Mouse (Mus musculus) forebrain, embryonic 15.5 days (tissue): Measurements from ENCODE around the gene Lrp3. TPM values are rescaled to one million over a fixed set of nuclear protein-coding genes. Genes with fewer than 3 reads are reported as not detected.
"Not testable (repeated sequence)": the region's sequence is repeated elsewhere in the genome, so short reads cannot be mapped to it uniquely, and the experiment has no call there.

ENCODE experiments used
- ATAC-seq: fragments of 200-750 bp; cut with Nextera tagmentation; replicated peaks from 2 replicates; pipeline ENCODE4 v1.8.0; 2017; ENCODE audit warnings: mild to moderate bottlenecking, moderate TSS enrichment, moderate library complexity
- H3K27ac ChIP-seq: fragments of 300-500 bp; sonication (generic); replicated peaks from 2 replicates; pipeline ENCODE4 v1.5.1; 2015; ENCODE audit warnings: mild to moderate bottlenecking, inconsistent platforms
- H3K27me3 ChIP-seq: fragments of 300-500 bp; sonication (generic); 2 replicates; pipeline ENCODE4 v1.6.1; 2015; ENCODE audit warnings: inconsistent platforms
- H3K36me3 ChIP-seq: fragments of 300-500 bp; sonication (generic); 2 replicates; pipeline ENCODE4 v1.6.1; 2015; ENCODE audit warnings: mild to moderate bottlenecking, inconsistent platforms
- H3K4me1 ChIP-seq: fragments of 300-500 bp; sonication (generic); 2 replicates; pipeline ENCODE4 v1.6.1; 2015; ENCODE audit warnings: inconsistent platforms
- H3K4me2 ChIP-seq: fragments of 300-500 bp; sonication (generic); replicated peaks from 2 replicates; pipeline ENCODE4 v1.6.1; 2015; ENCODE audit warnings: mild to moderate bottlenecking, inconsistent platforms
- H3K4me3 ChIP-seq: fragments of 300-500 bp; sonication (generic); 2 replicates; pipeline ENCODE4 v1.5.1; 2015; ENCODE audit warnings: mild to moderate bottlenecking, inconsistent platforms
- H3K9ac ChIP-seq: fragments of 300-500 bp; sonication (generic); replicated peaks from 2 replicates; pipeline ENCODE4 v1.6.1; 2015; ENCODE audit warnings: mild to moderate bottlenecking, inconsistent platforms
- H3K9me3 ChIP-seq: fragments of 300-500 bp; sonication (generic); 2 replicates; pipeline ENCODE4 v1.6.1; 2016; ENCODE audit warnings: inconsistent platforms
- WGBS: fragments of 180-500 bp; shearing (Covaris S2); methylation state at CpG from one replicate; pipeline ENCODE4 v1.1.7; 2015; ENCODE audit warnings: mixed read lengths; 5-methylcytosine and 5-hydroxymethylcytosine counted together
- polyA plus RNA-seq: library from polyadenylated mRNA; unstranded; fragments of >200 nt; fragmentation: Nextera tagmentation; extraction: Ambion mirVana; gene quantifications from 2 replicates; pipeline ENCODE4 v1.2.1, GENCODE M21; 2015

Gene Lrp3
- polyA plus RNA-seq: 25.3 and 26.4 TPM in 2 replicates

- Histone ChIP-seq H3K4me1 (peaks cover 22% of the 10 kb centered on the region), H3K4me3 (peak within 1 kb of the TSS; percentile 90), H3K27ac (peak within 1 kb of the TSS; percentile 91), H3K27me3 (no peaks in the 10 kb centered on the region), H3K9ac (peak within 1 kb of the TSS; percentile 97), H3K9me3 (no peaks in the 10 kb centered on the region), H3K36me3 (peaks cover 13% of the 10 kb centered on the region), H3K4me2 (peak within 1 kb of the TSS; percentile 77)
- peak; percentile 85 for ATAC-seq
- 1% methylated on average over 52 of the region's 53 CpGs for WGBS
Observed at GRCm38 (mm10) chr7:35215225-35215624, at the start of gene Lrp3. TSS of gene Lrp3 (minus strand) at chr7:35215498.

- H3K27me3 ChIP-seq: no peaks in the 10 kb centered on the region
- H3K4me3 ChIP-seq: no peak overlapping the region
- H3K27ac ChIP-seq: no peak overlapping the region
- no peaks in the 10 kb centered on the region for H3K36me3 ChIP-seq
- peaks cover 7% of the 10 kb centered on the region for H3K4me1 ChIP-seq
- 16% methylated on average over 7 of the region's 7 CpGs for WGBS
- ATAC-seq: no peak
- H3K4me2 ChIP-seq: no peak overlapping the region
- H3K9ac ChIP-seq: no peak overlapping the region
- H3K9me3 ChIP-seq: no peaks in the 10 kb centered on the region
Observed at GRCm38 (mm10) chr7:35264746-35265145, 49.4 kb upstream of the Lrp3 start.

GRCm38 (mm10) chr7:35263595-35264489 is 48.5 kb upstream of the Lrp3 start:
- no peak overlapping the region for H3K4me3 ChIP-seq
- no peak overlapping the region for H3K4me2 ChIP-seq
- ATAC-seq: no peak
- WGBS: 87% methylated on average over 15 of the region's 15 CpGs
- H3K9ac ChIP-seq: no peak overlapping the region
- H3K27ac ChIP-seq: no peak overlapping the region
- no peaks in the 10 kb centered on the region for H3K9me3 ChIP-seq
- no peaks in the 10 kb centered on the region for H3K36me3 ChIP-seq
- no peaks in the 10 kb centered on the region for H3K27me3 ChIP-seq
- no peaks in the 10 kb centered on the region for H3K4me1 ChIP-seq

DNA sequence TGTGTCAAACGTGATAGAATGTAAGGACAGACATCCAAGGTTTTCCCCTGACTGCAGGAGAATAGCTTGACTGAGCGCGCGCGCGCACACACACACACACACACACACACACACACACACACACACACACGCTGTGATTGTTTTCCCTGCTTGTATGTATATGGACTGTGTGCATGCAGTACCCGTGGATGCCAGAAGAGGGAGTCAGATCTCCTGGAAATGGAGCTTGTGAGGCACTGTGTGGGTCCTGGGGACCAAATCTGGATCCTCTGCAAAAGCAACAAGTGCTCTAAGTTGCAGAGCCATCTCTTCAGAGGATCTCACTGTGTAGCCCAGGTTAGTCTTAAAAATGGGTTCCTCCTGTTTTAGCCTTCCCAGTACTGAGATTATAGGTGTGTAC is 44.1 kb upstream of the Lrp3 start:
- H3K27ac ChIP-seq: no peak overlapping the region
- H3K4me3 ChIP-seq: no peak overlapping the region
- no peaks in the 10 kb centered on the region for H3K9me3 ChIP-seq
- no peak overlapping the region for H3K4me2 ChIP-seq
- H3K4me1 ChIP-seq: no peaks in the 10 kb centered on the region
- H3K36me3 ChIP-seq: no peaks in the 10 kb centered on the region
- WGBS: 91% methylated on average over 7 of the region's 8 CpGs
- no peak overlapping the region for H3K9ac ChIP-seq
- no peak for ATAC-seq
- no peaks in the 10 kb centered on the region for H3K27me3 ChIP-seq

DNA sequence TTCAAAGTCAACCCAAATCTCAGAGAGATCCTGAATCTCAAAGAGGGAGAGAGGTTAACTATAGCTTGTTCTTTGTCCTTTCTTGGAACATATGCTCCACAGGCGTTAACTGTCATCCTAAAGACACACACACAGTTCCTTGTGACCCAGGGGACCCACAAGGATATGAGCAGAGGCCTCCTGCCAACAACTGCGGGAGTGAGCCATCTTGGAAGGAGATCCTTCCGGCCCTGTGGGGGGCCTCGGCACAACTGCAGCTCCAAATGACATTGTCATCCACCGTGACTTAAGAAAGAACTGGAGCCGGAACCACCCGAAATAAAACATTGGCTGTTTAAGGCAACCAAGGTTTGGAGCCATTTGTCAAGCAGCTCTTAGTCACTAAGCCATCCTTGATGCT is 43.0 kb upstream of the Lrp3 start:
- Histone ChIP-seq H3K27me3 (no peaks in the 10 kb centered on the region), H3K4me1 (no peaks in the 10 kb centered on the region), H3K36me3 (no peaks in the 10 kb centered on the region), H3K9ac (no peak overlapping the region), H3K27ac (no peak overlapping the region), H3K4me2 (no peak overlapping the region), H3K4me3 (no peak overlapping the region), H3K9me3 (no peaks in the 10 kb centered on the region)
- 69% methylated on average over 7 of the region's 7 CpGs for WGBS
- no peak for ATAC-seq

GRCm38 (mm10) chr7:35252041-35252558 is 36.8 kb upstream of the Lrp3 start:
- Histone ChIP-seq H3K4me2 (peak overlapping the region; percentile 39), H3K36me3 (no peaks in the 10 kb centered on the region), H3K4me1 (peaks cover 6% of the 10 kb centered on the region), H3K27me3 (no peaks in the 10 kb centered on the region), H3K9ac (peak overlapping the region; percentile 26; the same call in 1 of the 2 replicates), H3K9me3 (no peaks in the 10 kb centered on the region), H3K27ac (no peak overlapping the region; the same call in 1 of the 2 replicates), H3K4me3 (peak overlapping the region; percentile 27)
- WGBS: 4% methylated on average over 13 of the region's 13 CpGs
- ATAC-seq: peak; percentile 72

DNA sequence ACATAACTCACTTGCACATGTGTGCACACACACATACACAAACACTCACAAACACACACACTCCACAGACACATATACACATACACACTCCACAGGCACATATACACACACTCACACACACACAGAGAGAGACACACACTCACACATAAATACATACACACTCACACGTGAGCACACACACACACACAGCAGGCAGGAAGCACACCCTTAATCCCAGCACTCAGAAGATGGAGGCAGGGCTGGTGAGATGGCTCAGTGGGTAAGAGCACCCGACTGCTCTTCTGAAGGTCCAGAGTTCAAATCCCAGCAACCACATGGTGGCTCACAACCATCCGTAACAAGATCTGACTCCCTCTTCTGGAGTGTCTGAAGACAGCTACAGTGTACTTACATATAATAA is 22.6 kb upstream of the Lrp3 start:
- WGBS: 66% methylated on average over 3 of the region's 3 CpGs
- not testable (repeated sequence) for H3K4me2 ChIP-seq, H3K36me3 ChIP-seq, H3K27me3 ChIP-seq, H3K4me3 ChIP-seq, H3K27ac ChIP-seq, ATAC-seq, H3K9me3 ChIP-seq, H3K9ac ChIP-seq
- peaks cover 16% of the 10 kb centered on the region; the same call in 1 of the 2 replicates for H3K4me1 ChIP-seq

DNA sequence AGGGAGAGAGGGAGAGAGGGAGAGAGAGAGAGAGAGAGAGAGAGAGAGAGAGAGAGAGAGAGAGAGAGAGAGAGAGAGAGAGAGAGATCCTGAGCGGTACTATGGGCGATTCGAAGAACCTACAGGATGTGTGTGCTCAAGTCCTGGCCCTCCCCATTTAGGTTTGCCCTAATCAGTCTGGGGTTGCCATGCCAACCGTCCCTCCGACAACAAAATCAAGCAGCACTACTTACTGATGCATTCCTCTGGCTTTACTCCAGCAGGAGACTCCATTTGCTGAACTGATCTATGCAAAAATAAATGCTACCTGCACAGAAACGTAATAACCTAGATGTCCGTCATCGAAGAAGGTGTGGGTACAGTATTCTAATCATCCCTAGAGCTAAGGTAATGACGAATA is 20.0 kb upstream of the Lrp3 start:
- H3K27ac ChIP-seq: peak overlapping the region; percentile 95
- 16% methylated on average over 9 of the region's 9 CpGs for WGBS
- peak overlapping the region; percentile 59 for H3K4me3 ChIP-seq
- H3K4me1 ChIP-seq: peaks cover 16% of the 10 kb centered on the region; the same call in 1 of the 2 replicates
- H3K9ac ChIP-seq: peak overlapping the region; percentile 44; the same call in 1 of the 2 replicates
- no peaks in the 10 kb centered on the region for H3K36me3 ChIP-seq
- peak overlapping the region; percentile 54 for H3K4me2 ChIP-seq
- ATAC-seq: peak; percentile 80
- H3K27me3 ChIP-seq: no peaks in the 10 kb centered on the region
- no peaks in the 10 kb centered on the region for H3K9me3 ChIP-seq

GRCm38 (mm10) chr7:35234361-35235245 is 19.3 kb upstream of the Lrp3 start:
- no peaks in the 10 kb centered on the region for H3K27me3 ChIP-seq
- peak overlapping the region; percentile 42 for H3K4me2 ChIP-seq
- ATAC-seq: peak; percentile 95
- H3K4me1 ChIP-seq: peaks cover 16% of the 10 kb centered on the region; the same call in 1 of the 2 replicates
- H3K9ac ChIP-seq: peak overlapping the region; percentile 60
- WGBS: under 1% methylated on average over 45 of the region's 45 CpGs
- H3K9me3 ChIP-seq: no peaks in the 10 kb centered on the region
- peak overlapping the region; percentile 95 for H3K27ac ChIP-seq
- peak overlapping the region; percentile 59 for H3K4me3 ChIP-seq
- no peaks in the 10 kb centered on the region for H3K36me3 ChIP-seq

GRCm38 (mm10) chr7:35233861-35234260 is 18.6 kb upstream of the Lrp3 start:
- Histone ChIP-seq H3K9me3 (no peaks in the 10 kb centered on the region), H3K27me3 (no peaks in the 10 kb centered on the region), H3K4me3 (peak overlapping the region; percentile 59), H3K4me2 (peak overlapping the region; percentile 42), H3K27ac (peak overlapping the region; percentile 95), H3K4me1 (peaks cover 16% of the 10 kb centered on the region; the same call in 1 of the 2 replicates), H3K36me3 (no peaks in the 10 kb centered on the region), H3K9ac (peak overlapping the region; percentile 50)
- ATAC-seq: no peak
- 38% methylated on average over 12 of the region's 12 CpGs for WGBS

DNA sequence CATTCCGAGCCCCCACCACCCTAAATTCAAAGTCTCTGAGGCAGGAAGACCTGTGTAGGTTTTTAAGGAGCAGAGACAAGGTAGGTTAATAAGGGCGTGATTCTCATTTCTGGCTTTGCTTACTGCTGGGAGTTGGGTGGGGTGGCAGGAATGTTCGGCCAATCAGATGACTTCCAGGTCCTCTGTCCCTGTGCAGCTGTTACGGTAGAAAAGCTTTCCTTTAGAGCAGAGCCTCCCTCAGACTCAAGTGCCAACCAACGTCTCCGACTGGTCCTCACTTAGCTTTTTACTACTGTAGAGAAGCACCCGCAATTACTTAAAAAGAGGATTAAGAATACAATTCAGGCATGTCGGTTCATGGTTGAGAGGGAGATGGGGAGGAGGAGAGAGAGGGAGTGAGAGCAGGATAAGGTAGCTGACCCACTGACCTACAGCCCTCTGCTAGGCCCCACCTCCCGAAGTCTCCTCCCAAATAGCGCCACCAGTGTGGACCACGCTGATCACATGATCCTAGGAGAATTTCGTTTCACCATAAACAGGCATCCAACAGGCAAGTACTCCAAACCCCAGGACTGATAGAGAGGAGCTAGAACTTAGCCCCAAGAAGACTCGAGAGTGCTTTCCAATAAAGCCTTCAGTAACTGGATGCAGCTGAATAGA is 17.6 kb upstream of the Lrp3 start:
- H3K9me3 ChIP-seq: no peaks in the 10 kb centered on the region
- no peak for ATAC-seq
- H3K9ac ChIP-seq: no peak overlapping the region
- H3K27ac ChIP-seq: no peak overlapping the region
- no peaks in the 10 kb centered on the region for H3K27me3 ChIP-seq
- peaks cover 16% of the 10 kb centered on the region; the same call in 1 of the 2 replicates for H3K4me1 ChIP-seq
- 35% methylated on average over 13 of the region's 13 CpGs for WGBS
- H3K4me3 ChIP-seq: no peak overlapping the region
- no peak overlapping the region for H3K4me2 ChIP-seq
- H3K36me3 ChIP-seq: no peaks in the 10 kb centered on the region
